Mouse (Mus musculus) midbrain, embryonic 14.5 days (tissue): ENCODE results near the gene Alox12. TPM values are rescaled to one million over a fixed set of nuclear protein-coding genes. Genes with fewer than 3 reads are reported as not detected.

ENCODE experiments used
- ATAC-seq: fragments of 200-750 bp; cut with Nextera tagmentation; 2 replicates; pipeline ENCODE4 v1.8.0; 2017; ENCODE audit warnings: moderate number of reproducible peaks, moderate library complexity; ENCODE audit not compliant: low FRiP score, low TSS enrichment
- DNase-seq: peaks from one replicate; pipeline ENCODE4 v3.0.0-alpha.2; 2015
- H3K27ac ChIP-seq: fragments of 300-500 bp; sonication (generic); replicated peaks from 2 replicates; pipeline ENCODE4 v1.5.1; 2014; ENCODE audit warnings: mild to moderate bottlenecking, low read depth, low read length, moderate library complexity
- H3K27me3 ChIP-seq: fragments of 300-500 bp; sonication (generic); 2 replicates; pipeline ENCODE4 v1.6.1; 2014; ENCODE audit warnings: low read length, control low read depth, mixed read lengths; ENCODE audit not compliant: control insufficient read depth, insufficient read depth
- H3K36me3 ChIP-seq: fragments of 300-500 bp; sonication (generic); 2 replicates; pipeline ENCODE4 v1.6.1; 2014; ENCODE audit warnings: low read length, control low read depth; ENCODE audit not compliant: control insufficient read depth, insufficient read depth
- H3K4me1 ChIP-seq: fragments of 300-500 bp; sonication (generic); 2 replicates; pipeline ENCODE4 v1.6.1; 2014; ENCODE audit warnings: mild to moderate bottlenecking, antibody characterized with exemption, low read length, control low read depth; ENCODE audit not compliant: control insufficient read depth, insufficient read depth
- H3K4me2 ChIP-seq: fragments of 300-500 bp; sonication (generic); 2 replicates; pipeline ENCODE4 v1.6.1; 2014; ENCODE audit warnings: mild to moderate bottlenecking, low read length, moderate library complexity
- H3K4me3 ChIP-seq: fragments of 300-500 bp; sonication (generic); replicated peaks from 2 replicates; pipeline ENCODE4 v1.5.1; 2014; ENCODE audit warnings: low read depth, low read length
- H3K9ac ChIP-seq: fragments of 300-500 bp; sonication (generic); replicated peaks from 2 replicates; pipeline ENCODE4 v1.6.1; 2014; ENCODE audit warnings: mild to moderate bottlenecking, low read length, moderate library complexity
- H3K9me3 ChIP-seq: fragments of 300-500 bp; sonication (generic); 2 replicates; pipeline ENCODE4 v1.6.1; 2016; ENCODE audit warnings: low read length, control low read depth, mixed read lengths; ENCODE audit not compliant: control insufficient read depth
- WGBS: fragments of 180-500 bp; shearing (Covaris S2); extraction: QIAGEN DNeasy Blood & Tissue Kit; methylation state at CpG from one replicate; pipeline ENCODE4 v1.1.7; 2014; 5-methylcytosine and 5-hydroxymethylcytosine counted together
- polyA plus RNA-seq: library from polyadenylated mRNA; unstranded; fragments of >200 nt; fragmentation: Nextera tagmentation; extraction: Ambion mirVana; gene quantifications from 2 replicates; pipeline ENCODE4 v1.2.1, GENCODE M21; 2014

Gene Alox12
- 0.11 and 0.33 TPM in 2 replicates for polyA plus RNA-seq

DNA sequence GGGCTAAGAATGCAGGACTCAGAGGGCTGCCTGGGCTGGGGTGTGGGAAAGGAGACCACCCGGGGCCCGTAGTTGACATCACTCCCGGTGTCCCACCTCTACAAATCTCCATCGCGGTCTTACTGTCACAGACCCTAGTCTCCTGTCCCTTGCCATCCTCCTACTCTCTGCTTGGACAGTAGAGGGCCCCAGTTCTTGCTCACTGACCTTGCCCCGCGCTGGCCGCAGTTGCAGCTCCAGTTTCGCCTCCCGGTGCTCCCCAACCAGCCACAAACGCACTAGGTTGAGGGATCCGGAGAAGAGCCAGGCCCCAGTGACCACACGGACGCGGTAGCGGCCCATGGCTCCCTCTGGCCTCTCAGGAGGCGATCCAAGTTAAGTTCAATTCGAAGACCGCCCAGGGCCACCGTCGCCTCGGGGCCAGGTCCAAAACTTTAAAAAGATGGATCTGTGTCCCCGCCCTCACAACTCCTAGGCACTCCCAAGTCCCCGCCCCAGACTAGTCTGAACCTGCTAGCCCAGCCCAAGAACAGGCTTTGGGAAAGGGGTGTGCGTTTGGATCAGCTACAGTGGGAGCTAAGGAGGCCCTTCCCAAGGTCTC lies at the start of gene Alox12:
Gene Alox12 (minus strand): TSS at position 423 of the 601 bp plus-strand sequence.
- Histone ChIP-seq H3K4me2 (peak within 1 kb of the TSS; percentile 37), H3K4me1 (no peaks in the 10 kb centered on the region), H3K9ac (no peak within 1 kb of the TSS), H3K36me3 (no peaks in the 10 kb centered on the region), H3K4me3 (no peak within 1 kb of the TSS), H3K27ac (no peak within 1 kb of the TSS), H3K9me3 (no peaks in the 10 kb centered on the region), H3K27me3 (peaks cover 40% of the 10 kb centered on the region)
- ATAC-seq (no peak), DNase-seq (peak; percentile 19)
- under 1% methylated on average over 25 of the region's 25 CpGs for WGBS

GRCm38 (mm10) chr11:70302293-70302692 lies 47.1 kb upstream of the Alox12 start:
- Histone ChIP-seq H3K27ac (no peak overlapping the region), H3K4me3 (no peak overlapping the region), H3K9me3 (no peaks in the 10 kb centered on the region), H3K4me2 (no peak overlapping the region), H3K36me3 (no peaks in the 10 kb centered on the region), H3K9ac (no peak overlapping the region), H3K27me3 (no peaks in the 10 kb centered on the region), H3K4me1 (no peaks in the 10 kb centered on the region)
- no peak for ATAC-seq
- 86% methylated on average over 4 of the region's 4 CpGs for WGBS
- no peak for DNase-seq

DNA sequence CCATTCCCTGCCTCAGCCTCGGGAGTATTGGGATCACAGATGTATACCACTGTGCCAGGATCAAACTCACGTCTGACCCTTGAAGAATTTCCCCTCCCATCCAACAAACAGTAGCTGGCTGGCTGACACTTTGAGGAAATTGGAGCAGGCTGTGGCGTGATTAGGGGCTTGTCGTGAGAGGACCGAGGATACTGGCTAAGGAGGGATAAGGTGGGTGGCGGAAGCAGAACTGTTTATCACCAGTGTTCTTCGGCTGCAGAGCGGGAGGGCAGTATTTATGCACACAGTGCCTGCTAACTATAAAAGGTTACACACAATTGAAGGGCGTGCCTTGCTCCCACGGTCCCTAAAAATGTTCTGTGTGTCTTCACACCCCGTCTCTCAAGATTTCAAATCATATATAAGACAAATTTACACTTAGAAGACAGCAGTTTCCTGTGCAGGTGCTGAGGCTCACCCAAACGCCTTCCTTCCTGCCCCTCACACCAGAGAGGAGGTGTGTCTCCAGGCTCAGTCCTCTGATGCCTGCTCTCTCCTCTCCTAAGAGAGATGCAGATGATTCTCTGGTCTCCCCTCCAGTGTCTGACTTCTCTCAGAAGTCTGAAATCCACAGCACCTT lies 42.8 kb upstream of the Alox12 start:
- H3K36me3 ChIP-seq: no peaks in the 10 kb centered on the region
- no peak for ATAC-seq
- H3K4me3 ChIP-seq: no peak overlapping the region
- no peaks in the 10 kb centered on the region for H3K4me1 ChIP-seq
- no peak overlapping the region for H3K9ac ChIP-seq
- no peaks in the 10 kb centered on the region for H3K27me3 ChIP-seq
- H3K27ac ChIP-seq: no peak overlapping the region
- no peak overlapping the region for H3K4me2 ChIP-seq
- DNase-seq: no peak
- H3K9me3 ChIP-seq: 0 out of 2 replicates have a peak, but pooled peaks cover 4% of the 10 kb centered on the region
- 70% methylated on average over 12 of the region's 12 CpGs for WGBS

- no peak for ATAC-seq
These were observed 42.3 kb upstream of the Alox12 start for GRCm38 (mm10) chr11:70297405-70297804.

DNA sequence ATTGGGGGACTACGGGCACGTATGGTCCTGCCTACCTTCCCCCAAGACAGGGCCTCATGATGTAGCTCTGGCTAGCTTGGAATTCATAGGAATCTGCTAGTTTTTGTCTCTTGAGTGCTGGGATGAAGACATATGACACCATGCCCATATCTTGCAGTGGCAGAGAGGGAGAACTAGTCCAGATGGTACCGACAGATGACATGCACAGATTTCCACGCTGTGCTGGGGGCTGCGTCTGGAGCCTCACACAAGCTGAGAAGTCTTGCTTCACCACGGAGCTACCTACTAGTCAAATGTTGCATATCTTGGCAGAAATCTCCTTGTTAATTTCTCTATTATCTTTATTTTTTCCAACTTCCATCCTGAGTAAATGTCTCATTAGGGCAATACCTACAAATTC lies 38.7 kb upstream of the Alox12 start:
- H3K36me3 ChIP-seq: no peaks in the 10 kb centered on the region
- H3K9ac ChIP-seq: no peak overlapping the region
- no peak overlapping the region for H3K4me3 ChIP-seq
- H3K27ac ChIP-seq: no peak overlapping the region
- H3K4me1 ChIP-seq: no peaks in the 10 kb centered on the region
- H3K4me2 ChIP-seq: no peak overlapping the region
- ATAC-seq (no peak), DNase-seq (no peak)
- no peaks in the 10 kb centered on the region for H3K27me3 ChIP-seq
- H3K9me3 ChIP-seq: 0 out of 2 replicates have a peak, but pooled peaks cover 4% of the 10 kb centered on the region
- 92% methylated on average over 6 of the region's 6 CpGs for WGBS

More at GRCm38 (mm10) chr11:70297405-70297804, 42.3 kb upstream of the Alox12 start:
- H3K4me3 ChIP-seq: no peak overlapping the region
- no peak for DNase-seq
- no peaks in the 10 kb centered on the region for H3K36me3 ChIP-seq
- 0 out of 2 replicates have a peak, but pooled peaks cover 4% of the 10 kb centered on the region for H3K9me3 ChIP-seq
- no peak overlapping the region for H3K27ac ChIP-seq
- no peaks in the 10 kb centered on the region for H3K4me1 ChIP-seq
- no peak overlapping the region for H3K4me2 ChIP-seq
- no peak overlapping the region for H3K9ac ChIP-seq
- 55% methylated on average over 4 of the region's 4 CpGs for WGBS
- no peaks in the 10 kb centered on the region for H3K27me3 ChIP-seq

GRCm38 (mm10) chr11:70291235-70291634 lies 36.1 kb upstream of the Alox12 start:
- no peak overlapping the region for H3K4me3 ChIP-seq
- no peak for ATAC-seq
- H3K4me2 ChIP-seq: no peak overlapping the region
- H3K9me3 ChIP-seq: 0 out of 2 replicates have a peak, but pooled peaks cover 4% of the 10 kb centered on the region
- no peaks in the 10 kb centered on the region for H3K4me1 ChIP-seq
- no peaks in the 10 kb centered on the region for H3K36me3 ChIP-seq
- no peaks in the 10 kb centered on the region for H3K27me3 ChIP-seq
- H3K27ac ChIP-seq: no peak overlapping the region
- DNase-seq: no peak
- no peak overlapping the region for H3K9ac ChIP-seq
- WGBS: 87% methylated on average over 6 of the region's 6 CpGs

GRCm38 (mm10) chr11:70289236-70289635 lies 34.1 kb upstream of the Alox12 start:
- DNase-seq (peak; percentile 2), ATAC-seq (no peak)
- Histone ChIP-seq H3K9ac (no peak overlapping the region), H3K9me3 (no peaks in the 10 kb centered on the region), H3K36me3 (no peaks in the 10 kb centered on the region), H3K27ac (no peak overlapping the region), H3K27me3 (no peaks in the 10 kb centered on the region), H3K4me1 (no peaks in the 10 kb centered on the region), H3K4me3 (no peak overlapping the region), H3K4me2 (no peak overlapping the region)
- 28% methylated on average over 6 of the region's 6 CpGs for WGBS

DNA sequence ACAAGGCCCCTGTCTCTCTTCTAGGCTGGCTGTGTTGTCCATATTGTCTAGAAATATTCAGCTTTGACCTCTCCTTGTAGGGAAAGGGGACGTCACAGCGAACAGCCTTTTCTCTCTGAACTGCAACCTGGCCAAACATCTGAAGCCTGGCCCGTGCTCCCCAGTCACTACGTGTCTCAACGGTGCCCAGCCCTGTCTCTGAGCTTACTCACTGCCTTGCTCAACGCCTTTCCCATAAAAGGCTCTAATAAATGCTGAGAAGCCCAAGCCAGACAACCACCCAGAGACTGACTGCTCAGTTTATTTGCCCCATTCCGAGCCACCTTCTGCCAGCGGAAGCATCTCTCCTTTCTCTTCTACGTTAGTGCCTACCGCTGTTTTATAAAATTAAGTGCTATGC lies 32.9 kb upstream of the Alox12 start:
- no peak overlapping the region for H3K9ac ChIP-seq
- no peak overlapping the region for H3K27ac ChIP-seq
- no peaks in the 10 kb centered on the region for H3K27me3 ChIP-seq
- no peak overlapping the region for H3K4me3 ChIP-seq
- ATAC-seq (no peak), DNase-seq (no peak)
- WGBS: 91% methylated on average over 10 of the region's 10 CpGs
- no peaks in the 10 kb centered on the region for H3K36me3 ChIP-seq
- H3K4me2 ChIP-seq: no peak overlapping the region
- no peaks in the 10 kb centered on the region for H3K4me1 ChIP-seq
- no peaks in the 10 kb centered on the region for H3K9me3 ChIP-seq

DNA sequence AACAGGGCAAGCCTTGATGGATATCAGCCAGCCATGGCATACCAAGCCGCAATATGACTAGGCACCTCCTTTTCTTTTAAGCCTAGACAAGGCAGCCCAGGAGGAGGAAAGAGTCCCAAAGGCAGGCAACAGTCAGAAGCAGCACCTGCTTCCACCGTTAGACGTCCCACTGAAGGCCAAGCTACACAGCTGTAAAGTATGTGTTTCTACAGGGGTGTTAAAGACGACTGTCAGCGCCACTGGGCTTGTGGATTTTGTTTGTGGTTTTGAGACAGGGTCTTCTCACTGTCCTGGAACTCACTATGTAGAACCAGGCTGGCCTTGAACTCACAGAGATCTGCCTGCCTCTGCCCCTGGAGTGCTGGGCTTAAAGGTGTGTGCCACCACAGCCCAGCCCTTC lies 30.5 kb upstream of the Alox12 start:
- Histone ChIP-seq H3K9me3 (no peaks in the 10 kb centered on the region), H3K36me3 (no peaks in the 10 kb centered on the region), H3K27ac (no peak overlapping the region), H3K4me1 (no peaks in the 10 kb centered on the region), H3K27me3 (no peaks in the 10 kb centered on the region), H3K4me3 (no peak overlapping the region), H3K4me2 (no peak overlapping the region), H3K9ac (no peak overlapping the region)
- DNase-seq (no peak), ATAC-seq (no peak)
- 83% methylated on average over 5 of the region's 5 CpGs for WGBS
